Mouse (Mus musculus): ENCODE measurements at regions not wholly inside any gene's neighbourhood (a gene's known extent, or its start where the extent isn't known, plus 50 kb on each side); places are given as distances from the start of the nearest gene placed in this dataset.
"Not testable (repeated sequence)": the region's sequence is repeated elsewhere in the genome, so short reads cannot be mapped to it uniquely, and the experiment has no call there.

DNA sequence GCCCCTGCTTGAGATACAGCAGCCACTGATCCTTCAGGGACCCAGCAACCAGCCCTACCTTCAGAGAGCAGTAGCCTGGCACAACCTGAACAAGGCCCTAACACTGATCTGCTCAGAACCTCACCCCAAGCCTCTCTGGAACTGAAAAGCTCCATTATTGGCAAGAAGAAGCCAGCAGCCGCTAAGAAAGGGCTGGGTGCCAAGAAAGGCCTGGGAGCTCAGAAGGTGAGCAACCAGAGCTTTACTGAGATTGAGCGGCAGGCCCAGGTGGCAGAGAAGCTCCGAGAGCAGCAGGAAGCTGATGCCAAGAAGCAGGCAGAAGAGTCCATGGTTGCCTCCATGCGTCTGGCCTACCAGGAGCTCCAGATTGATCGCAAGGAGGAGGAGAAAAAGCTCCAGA is 74.4 kb upstream of the Oxtr start:
- H3K4me1 ChIP-seq (ENCODE audit: control insufficient read depth, insufficient read depth, low read length); H3K4me3 ChIP-seq (replicated peaks; ENCODE audit: control insufficient read depth, low read depth, low read length); H3K27ac ChIP-seq (ENCODE audit: control insufficient read depth, insufficient read depth, low read depth, low read length, poor library complexity): not testable (repeated sequence)
- 82% methylated on average over 5 of the region's 5 CpGs for WGBS

DNA sequence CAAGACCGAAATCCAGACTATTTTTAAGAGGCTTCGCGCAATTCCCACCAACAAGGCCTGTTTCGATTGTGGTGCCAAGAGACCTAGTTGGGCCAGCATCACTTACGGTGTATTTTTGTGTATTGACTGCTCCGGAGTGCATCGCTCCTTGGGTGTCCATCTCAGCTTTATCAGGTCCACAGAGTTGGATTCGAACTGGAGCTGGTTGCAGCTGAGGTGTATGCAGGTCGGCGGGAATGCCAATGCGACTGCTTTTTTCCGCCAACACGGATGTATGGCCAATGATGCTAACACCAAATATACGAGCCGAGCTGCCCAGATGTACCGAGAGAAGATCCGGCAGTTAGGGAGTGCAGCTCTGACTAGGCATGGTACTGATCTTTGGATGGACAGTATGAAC is 73.9 kb upstream of the Oxtr start:
- WGBS, result 91% methylated on average over 17 of the region's 17 CpGs
- not testable (repeated sequence) for H3K27ac ChIP-seq (ENCODE audit: control insufficient read depth, insufficient read depth, low read depth, low read length, poor library complexity)

DNA sequence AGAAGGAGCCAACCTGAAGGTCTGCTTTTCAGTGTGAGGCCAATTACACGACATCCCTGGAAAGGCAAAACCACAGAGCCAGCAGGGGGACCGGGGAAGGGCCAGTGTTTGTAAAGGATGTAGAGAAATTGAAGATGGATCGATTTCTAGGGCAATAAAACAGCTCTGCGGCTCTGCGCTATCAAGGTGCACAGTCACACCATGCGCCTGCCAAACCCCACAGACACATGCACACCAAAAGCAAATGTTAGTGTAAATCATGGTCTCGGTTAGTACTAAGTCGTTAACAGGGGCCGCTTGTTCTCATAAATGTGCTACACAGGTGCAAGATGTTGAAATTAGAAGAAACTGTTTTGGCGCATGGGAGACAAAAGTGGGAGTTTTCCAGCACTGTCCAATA is 72.3 kb upstream of the Oxtr start:
- no peak for TF ChIP-seq CTCF (IDR thresholded peaks at IDR 0.05; ENCODE audit: control insufficient read depth, insufficient read depth, low read length)
- no peak for TF ChIP-seq POLR2A (IDR thresholded peaks at IDR 0.05; ENCODE audit: borderline replicate concordance, control insufficient read depth, low read depth, low read length)
- 67% methylated on average over 10 of the region's 10 CpGs for WGBS

More for the DNA sequence above, 73.9 kb upstream of the Oxtr start:
- H3K4me3 ChIP-seq (replicated peaks; ENCODE audit: control insufficient read depth, low read depth, low read length); H3K4me1 ChIP-seq (ENCODE audit: control insufficient read depth, insufficient read depth, low read length): not testable (repeated sequence)

DNA sequence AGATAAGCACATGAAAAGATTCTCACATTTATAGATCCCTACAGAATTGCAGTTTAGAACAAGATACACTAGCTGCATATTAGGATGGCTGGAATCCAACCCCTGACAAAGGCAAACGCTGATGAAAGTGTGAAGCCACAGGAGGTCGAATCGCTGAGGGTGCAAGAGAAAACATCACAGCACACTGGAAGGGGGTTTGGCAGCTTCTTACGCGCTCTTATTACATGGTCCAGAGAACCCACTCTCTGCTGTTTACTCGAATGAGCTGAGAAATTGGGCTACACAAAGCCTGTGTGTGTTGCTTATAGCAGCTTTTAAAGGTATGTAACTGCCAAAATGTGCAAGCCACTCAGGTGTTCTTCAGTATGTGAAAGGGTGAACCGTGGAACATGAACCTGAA is 71.8 kb upstream of the Oxtr start:
- H3K4me1 ChIP-seq (ENCODE audit: control insufficient read depth, insufficient read depth, low read length), result no peaks in the 10 kb centered on the region
- no peak overlapping the region for H3K4me3 ChIP-seq (replicated peaks; ENCODE audit: control insufficient read depth, low read depth, low read length)
- H3K27ac ChIP-seq (ENCODE audit: control insufficient read depth, insufficient read depth, low read depth, low read length, poor library complexity), result no peak overlapping the region
- 60% methylated on average over 7 of the region's 7 CpGs for WGBS
- TF ChIP-seq POLR2A (IDR thresholded peaks at IDR 0.05; ENCODE audit: borderline replicate concordance, control insufficient read depth, low read depth, low read length) (no peak), CTCF (IDR thresholded peaks at IDR 0.05; ENCODE audit: control insufficient read depth, insufficient read depth, low read length) (no peak)

More for the DNA sequence above, 72.3 kb upstream of the Oxtr start:
- no peak overlapping the region for H3K27ac ChIP-seq (ENCODE audit: control insufficient read depth, insufficient read depth, low read depth, low read length, poor library complexity)
- no peak overlapping the region for H3K4me3 ChIP-seq (replicated peaks; ENCODE audit: control insufficient read depth, low read depth, low read length)
- no peaks in the 10 kb centered on the region for H3K4me1 ChIP-seq (ENCODE audit: control insufficient read depth, insufficient read depth, low read length)

DNA sequence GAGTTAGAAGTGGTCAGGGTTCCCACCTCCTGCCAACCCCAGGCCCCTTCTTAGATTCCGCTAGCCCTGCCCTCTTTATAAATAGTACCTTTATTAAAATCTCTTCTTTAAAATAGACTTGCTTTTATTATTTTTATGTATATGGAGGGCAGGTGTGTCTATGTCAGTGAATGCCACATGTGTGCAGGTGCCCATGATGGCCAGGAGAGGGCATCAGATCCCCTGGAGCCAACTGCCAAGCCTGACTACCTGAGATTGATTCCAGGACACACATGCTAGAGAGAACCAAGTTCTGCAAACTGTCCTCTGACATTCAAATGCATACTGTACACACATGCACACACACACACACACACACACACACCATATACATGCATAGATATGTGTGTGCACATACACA is 69.8 kb upstream of the Oxtr start:
- TF ChIP-seq POLR2A (IDR thresholded peaks at IDR 0.05; ENCODE audit: borderline replicate concordance, control insufficient read depth, low read depth, low read length) (no peak), CTCF (IDR thresholded peaks at IDR 0.05; ENCODE audit: control insufficient read depth, insufficient read depth, low read length) (peak; percentile 45)
- H3K4me1 ChIP-seq (ENCODE audit: control insufficient read depth, insufficient read depth, low read length), result no peaks in the 10 kb centered on the region; the same call in 1 of the 2 replicates
- no peak overlapping the region for H3K4me3 ChIP-seq (replicated peaks; ENCODE audit: control insufficient read depth, low read depth, low read length)
- WGBS, result 94% methylated on average over 1 of the region's 1 CpGs
- H3K27ac ChIP-seq (ENCODE audit: control insufficient read depth, insufficient read depth, low read depth, low read length, poor library complexity), result no peak overlapping the region

DNA sequence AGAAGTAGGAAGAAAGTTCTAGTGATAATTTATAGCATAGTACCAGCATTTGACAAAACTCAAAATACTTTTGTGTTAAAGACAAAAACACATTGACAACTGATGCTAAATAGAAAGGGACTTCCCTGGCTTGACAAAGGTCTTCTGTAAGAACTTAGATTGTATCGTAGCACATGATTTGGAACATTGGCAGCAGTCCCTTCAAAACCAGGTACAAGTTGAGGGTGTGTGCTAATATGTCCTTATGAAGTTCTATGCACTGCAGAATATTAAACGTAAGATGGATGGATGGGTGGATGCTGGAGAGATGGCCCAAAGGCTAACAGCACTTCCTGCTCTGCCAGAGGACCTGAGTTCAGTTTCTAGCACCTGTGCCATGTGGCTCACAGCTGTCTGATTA is 67.8 kb upstream of the Oxtr start:
- TF ChIP-seq CTCF (IDR thresholded peaks at IDR 0.05; ENCODE audit: control insufficient read depth, insufficient read depth, low read length), result no peak
- TF ChIP-seq POLR2A (IDR thresholded peaks at IDR 0.05; ENCODE audit: borderline replicate concordance, control insufficient read depth, low read depth, low read length), result no peak
- Histone ChIP-seq H3K27ac (ENCODE audit: control insufficient read depth, insufficient read depth, low read depth, low read length, poor library complexity) (no peak overlapping the region), H3K4me1 (ENCODE audit: control insufficient read depth, insufficient read depth, low read length) (no peaks in the 10 kb centered on the region; the same call in 1 of the 2 replicates), H3K4me3 (replicated peaks; ENCODE audit: control insufficient read depth, low read depth, low read length) (no peak overlapping the region)
- 81% methylated on average over 2 of the region's 2 CpGs for WGBS

DNA sequence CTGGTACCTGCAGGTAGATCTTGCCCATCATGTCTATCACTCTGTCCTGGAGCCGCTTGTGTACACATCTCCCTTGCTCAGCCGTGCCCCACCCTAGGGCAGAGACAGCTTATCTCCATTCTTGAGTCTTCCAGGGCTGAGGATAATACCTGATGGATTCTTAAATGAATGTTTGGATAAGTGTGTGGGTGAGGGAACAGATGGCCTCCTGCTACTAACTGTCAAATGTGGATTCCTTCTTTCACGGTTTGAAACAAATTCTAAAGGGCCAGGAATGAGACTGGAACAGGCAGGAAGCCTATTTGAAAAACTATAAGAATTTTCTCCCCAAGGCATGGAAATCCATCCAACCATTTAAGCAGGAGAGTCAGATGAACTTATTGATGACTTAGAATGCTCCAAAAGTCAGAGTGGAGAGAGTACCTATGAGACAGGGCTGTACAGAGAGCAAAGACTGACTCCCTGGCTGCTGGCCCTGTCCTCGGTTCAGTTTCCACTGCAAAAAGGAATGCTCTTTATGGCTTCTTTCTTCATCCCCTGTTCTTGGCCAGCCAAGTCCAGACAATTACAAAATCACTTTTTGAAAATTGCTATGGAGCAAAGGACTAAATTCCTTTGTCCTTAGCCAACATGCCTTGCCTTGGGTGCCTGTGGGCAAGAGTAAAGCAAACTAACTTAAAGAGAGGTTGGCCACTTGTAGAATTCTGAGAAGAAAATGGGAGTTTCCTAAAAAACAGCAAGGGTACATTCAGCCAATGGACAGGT is 66.8 kb upstream of the Oxtr start:
- TF ChIP-seq CTCF (IDR thresholded peaks at IDR 0.05; ENCODE audit: control insufficient read depth, insufficient read depth, low read length), result no peak
- no peak for TF ChIP-seq POLR2A (IDR thresholded peaks at IDR 0.05; ENCODE audit: borderline replicate concordance, control insufficient read depth, low read depth, low read length)
- no peak overlapping the region for H3K4me3 ChIP-seq (replicated peaks; ENCODE audit: control insufficient read depth, low read depth, low read length)
- H3K4me1 ChIP-seq (ENCODE audit: control insufficient read depth, insufficient read depth, low read length), result no peaks in the 10 kb centered on the region; the same call in 1 of the 2 replicates
- no peak overlapping the region for H3K27ac ChIP-seq (ENCODE audit: control insufficient read depth, insufficient read depth, low read depth, low read length, poor library complexity)
- WGBS, result 82% methylated on average over 4 of the region's 4 CpGs

DNA sequence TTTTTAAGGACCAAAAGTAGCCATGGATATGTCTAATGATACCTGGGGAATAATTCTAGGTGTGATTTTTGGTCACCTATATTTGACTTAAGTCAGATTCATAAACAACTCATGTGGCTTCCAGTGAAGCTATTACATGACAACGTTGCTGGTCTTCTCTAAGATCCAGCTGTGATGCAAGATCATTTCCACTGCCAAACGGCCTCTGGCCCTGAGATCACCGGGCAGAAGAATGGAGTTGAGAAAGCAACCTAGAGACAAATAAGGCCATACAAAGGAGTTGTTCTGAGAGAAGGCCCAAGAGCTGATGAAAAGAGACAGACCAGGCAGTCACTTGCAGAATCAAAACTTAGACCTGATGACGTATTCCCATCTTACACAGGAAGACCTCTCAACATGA is 64.3 kb upstream of the Oxtr start:
- TF ChIP-seq CTCF (IDR thresholded peaks at IDR 0.05; ENCODE audit: control insufficient read depth, insufficient read depth, low read length) (no peak), POLR2A (IDR thresholded peaks at IDR 0.05; ENCODE audit: borderline replicate concordance, control insufficient read depth, low read depth, low read length) (no peak)
- Histone ChIP-seq H3K4me1 (ENCODE audit: control insufficient read depth, insufficient read depth, low read length) (no peaks in the 10 kb centered on the region; the same call in 1 of the 2 replicates), H3K4me3 (replicated peaks; ENCODE audit: control insufficient read depth, low read depth, low read length) (no peak overlapping the region), H3K27ac (ENCODE audit: control insufficient read depth, insufficient read depth, low read depth, low read length, poor library complexity) (no peak overlapping the region)
- WGBS, result 58% methylated on average over 4 of the region's 4 CpGs
